Mouse (Mus musculus) E14TG2a.4 (cell line): ENCODE measurements at regions not wholly inside any gene's neighbourhood (a gene's known extent, or its start where the extent isn't known, plus 50 kb on each side); places are given as distances from the start of the nearest gene placed in this dataset.

ENCODE experiments used
- H3K27me3 ChIP-seq: 2 replicates; pipeline ENCODE4 v1.6.1; 2014; ENCODE audit warnings: low read length, control low read depth; ENCODE audit not compliant: insufficient read depth
- H3K36me3 ChIP-seq: 2 replicates; pipeline ENCODE4 v1.6.1; 2014; ENCODE audit warnings: low read length, control low read depth; ENCODE audit not compliant: insufficient read depth
- H3K4me1 ChIP-seq: replicated peaks from 2 replicates; pipeline ENCODE4 v1.6.1; 2014; ENCODE audit warnings: low read depth, low read length, control low read depth
- H3K4me3 ChIP-seq: replicated peaks from 2 replicates; pipeline ENCODE4 v1.5.1; 2014; ENCODE audit warnings: mild to moderate bottlenecking, low read length
- H3K9me3 ChIP-seq: 2 replicates; pipeline ENCODE4 v1.6.1; 2014; ENCODE audit warnings: low read length, control low read depth
- CTCF ChIP-seq: conservative IDR thresholded peaks from 2 replicates; pipeline ENCODE4 v1.5.1; 2014; ENCODE audit warnings: low read length
- NANOG ChIP-seq: IDR thresholded peaks from 2 replicates; pipeline ENCODE4 v1.6.1; 2014; ENCODE audit warnings: borderline replicate concordance, low read length, mixed read lengths
- POU5F1 ChIP-seq: IDR thresholded peaks from 2 replicates; pipeline ENCODE4 v1.6.1; 2014; ENCODE audit warnings: low read length, borderline replicate concordance

GRCm38 (mm10) chr1:73233041-73233440 lies 217.3 kb upstream of the Tnp1 start:
- Histone ChIP-seq H3K9me3 (no peaks in the 10 kb centered on the region), H3K27me3 (no peaks in the 10 kb centered on the region), H3K36me3 (no peaks in the 10 kb centered on the region), H3K4me1 (no peaks in the 10 kb centered on the region), H3K4me3 (no peak overlapping the region)
- TF ChIP-seq NANOG = no peak
- no peak for TF ChIP-seq CTCF
- TF ChIP-seq POU5F1 = no peak

- no peaks in the 10 kb centered on the region for H3K36me3 ChIP-seq
- no peaks in the 10 kb centered on the region for H3K4me1 ChIP-seq
- no peak overlapping the region for H3K4me3 ChIP-seq
- TF ChIP-seq POU5F1 (no peak), NANOG (no peak), CTCF (no peak)
- no peaks in the 10 kb centered on the region for H3K9me3 ChIP-seq
- no peaks in the 10 kb centered on the region for H3K27me3 ChIP-seq
Measured at GRCm38 (mm10) chr1:73230611-73231010, 214.9 kb upstream of the Tnp1 start.

- TF ChIP-seq POU5F1 (no peak), NANOG (no peak)
Measured at GRCm38 (mm10) chr1:73227246-73227645, 211.5 kb upstream of the Tnp1 start.

GRCm38 (mm10) chr1:73221863-73222262 lies 206.2 kb upstream of the Tnp1 start:
- TF ChIP-seq CTCF (no peak), NANOG (no peak), POU5F1 (no peak)
- Histone ChIP-seq H3K9me3 (no peaks in the 10 kb centered on the region), H3K4me1 (no peaks in the 10 kb centered on the region), H3K4me3 (no peak overlapping the region), H3K36me3 (no peaks in the 10 kb centered on the region), H3K27me3 (no peaks in the 10 kb centered on the region)

More at GRCm38 (mm10) chr1:73227246-73227645, 211.5 kb upstream of the Tnp1 start:
- Histone ChIP-seq H3K27me3 (no peaks in the 10 kb centered on the region), H3K4me1 (no peaks in the 10 kb centered on the region), H3K4me3 (no peak overlapping the region), H3K9me3 (no peaks in the 10 kb centered on the region), H3K36me3 (no peaks in the 10 kb centered on the region)

GRCm38 (mm10) chr1:73214305-73214946 lies 198.7 kb upstream of the Tnp1 start:
- Histone ChIP-seq H3K4me3 (no peak overlapping the region), H3K9me3 (no peaks in the 10 kb centered on the region), H3K36me3 (no peaks in the 10 kb centered on the region), H3K27me3 (no peaks in the 10 kb centered on the region), H3K4me1 (no peaks in the 10 kb centered on the region)
- no peak for TF ChIP-seq NANOG
- TF ChIP-seq POU5F1 = no peak
- TF ChIP-seq CTCF = no peak

- H3K9me3 ChIP-seq = no peaks in the 10 kb centered on the region
- no peak for TF ChIP-seq NANOG
- H3K27me3 ChIP-seq = no peaks in the 10 kb centered on the region
- H3K36me3 ChIP-seq = no peaks in the 10 kb centered on the region
- H3K4me1 ChIP-seq = no peaks in the 10 kb centered on the region
- no peak overlapping the region for H3K4me3 ChIP-seq
Measured at GRCm38 (mm10) chr1:73207421-73207820, 191.7 kb upstream of the Tnp1 start.

- no peak for TF ChIP-seq POU5F1
- no peak for TF ChIP-seq NANOG
- TF ChIP-seq CTCF = no peak
- no peaks in the 10 kb centered on the region for H3K27me3 ChIP-seq
- no peak overlapping the region for H3K4me3 ChIP-seq
- no peaks in the 10 kb centered on the region for H3K9me3 ChIP-seq
- no peaks in the 10 kb centered on the region for H3K36me3 ChIP-seq
- no peaks in the 10 kb centered on the region for H3K4me1 ChIP-seq
Measured at GRCm38 (mm10) chr1:73205788-73206187, 190.1 kb upstream of the Tnp1 start.

GRCm38 (mm10) chr1:73200112-73200511 lies 184.4 kb upstream of the Tnp1 start:
- TF ChIP-seq POU5F1 (no peak), CTCF (no peak), NANOG (no peak)

GRCm38 (mm10) chr1:73190832-73191231 lies 175.1 kb upstream of the Tnp1 start:
- H3K4me1 ChIP-seq = no peaks in the 10 kb centered on the region
- H3K4me3 ChIP-seq = no peak overlapping the region
- H3K27me3 ChIP-seq = no peaks in the 10 kb centered on the region
- no peaks in the 10 kb centered on the region for H3K9me3 ChIP-seq
- no peaks in the 10 kb centered on the region for H3K36me3 ChIP-seq
- TF ChIP-seq NANOG (no peak), POU5F1 (no peak), CTCF (no peak)

More at GRCm38 (mm10) chr1:73200112-73200511, 184.4 kb upstream of the Tnp1 start:
- H3K4me3 ChIP-seq = no peak overlapping the region
- H3K27me3 ChIP-seq = no peaks in the 10 kb centered on the region
- no peaks in the 10 kb centered on the region for H3K4me1 ChIP-seq
- no peaks in the 10 kb centered on the region for H3K36me3 ChIP-seq
- peaks cover 12% of the 10 kb centered on the region; the same call in 1 of the 2 replicates for H3K9me3 ChIP-seq
